Mouse (Mus musculus): ENCODE data around the gene Gar1.

Gar1 gene

DNA sequence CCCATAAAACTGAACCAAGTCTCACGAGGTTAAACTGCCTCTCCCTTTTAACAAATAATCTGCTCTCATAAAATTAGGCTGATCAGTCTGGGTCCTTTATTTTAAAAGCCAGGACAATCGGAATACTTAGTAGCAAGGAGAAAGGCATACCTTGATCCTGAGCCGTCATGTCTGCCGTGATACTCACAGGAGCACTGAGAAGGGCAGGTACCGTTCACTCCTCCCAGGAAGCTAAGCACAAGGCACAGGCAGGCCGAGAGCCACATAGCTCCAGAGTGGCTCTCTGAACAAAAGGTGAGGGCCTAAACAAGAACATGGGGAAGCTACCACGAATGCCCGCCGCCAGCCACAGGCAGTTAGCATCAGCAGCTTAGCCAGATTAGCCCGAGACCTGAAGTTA lies 27.4 kb downstream of the Gar1 start, which contains the start of gene Lrit3:
Gene Lrit3, minus strand, starts transcription at position 266 of the 400 bp plus-strand sequence.
- DNase-seq (ENCODE audit: low spot score in 2 of 2) = no peak

DNA sequence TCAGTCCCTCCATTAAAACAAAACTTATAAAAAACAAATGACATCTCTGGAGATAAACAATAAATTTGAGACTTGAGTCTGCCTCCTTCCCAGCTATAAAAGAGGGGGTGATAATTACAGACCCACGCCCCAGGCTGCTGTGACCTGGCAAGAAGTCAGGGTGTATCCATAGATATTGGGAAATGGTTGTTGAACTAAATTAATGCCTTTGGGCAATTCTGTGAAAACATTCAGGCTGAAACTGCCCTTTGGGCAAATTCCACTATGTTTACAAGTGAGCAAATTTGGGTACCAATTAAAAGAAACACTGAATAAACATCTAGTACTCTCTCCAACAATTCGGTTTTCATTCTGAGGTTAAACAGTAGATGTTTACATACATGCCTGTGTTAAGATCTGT lies 32.2 kb downstream of the Gar1 start:
- DNase-seq (ENCODE audit: low spot score in 2 of 2) = no peak

DNA sequence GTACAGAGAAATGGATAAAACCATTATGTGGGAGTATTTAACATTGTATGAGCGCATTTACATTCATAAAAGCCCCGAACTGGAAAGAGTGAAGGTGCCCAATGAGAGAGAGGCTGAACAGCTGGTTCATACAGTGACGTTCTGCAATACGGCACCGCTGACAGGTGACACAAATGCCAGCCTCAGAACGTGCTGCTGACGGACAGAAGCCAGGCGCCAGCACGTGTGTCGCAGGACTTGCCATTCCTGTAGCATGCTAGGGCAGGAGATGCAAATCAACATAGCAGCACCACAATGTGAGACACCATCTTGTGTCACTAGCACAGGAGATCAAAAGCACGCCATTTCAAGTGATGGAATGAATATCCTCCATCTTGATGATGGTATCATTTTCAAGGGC lies 32.6 kb downstream of the Gar1 start:
- no peak for DNase-seq (ENCODE audit: low spot score in 2 of 2)

DNA sequence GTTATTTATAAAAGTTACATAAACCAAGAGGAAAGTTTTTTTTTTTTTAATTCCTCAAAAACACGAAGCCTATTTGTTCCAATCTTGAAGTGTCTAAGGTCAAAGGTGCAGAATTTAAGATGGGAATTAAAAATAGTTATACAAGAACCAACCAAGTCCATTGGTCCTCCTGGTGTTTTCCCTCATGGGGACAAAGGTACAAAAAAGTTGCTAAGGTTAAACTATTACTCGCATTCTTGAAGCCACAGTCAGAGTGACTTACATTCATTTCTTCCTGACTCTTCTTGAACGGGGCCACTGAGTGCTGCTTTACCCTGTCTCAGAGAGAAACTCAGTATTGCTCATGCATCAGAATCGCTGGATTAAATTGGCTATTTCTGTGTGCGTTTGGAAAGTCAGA lies 33.9 kb downstream of the Gar1 start:
- no peak for DNase-seq (ENCODE audit: low spot score in 2 of 2)

DNA sequence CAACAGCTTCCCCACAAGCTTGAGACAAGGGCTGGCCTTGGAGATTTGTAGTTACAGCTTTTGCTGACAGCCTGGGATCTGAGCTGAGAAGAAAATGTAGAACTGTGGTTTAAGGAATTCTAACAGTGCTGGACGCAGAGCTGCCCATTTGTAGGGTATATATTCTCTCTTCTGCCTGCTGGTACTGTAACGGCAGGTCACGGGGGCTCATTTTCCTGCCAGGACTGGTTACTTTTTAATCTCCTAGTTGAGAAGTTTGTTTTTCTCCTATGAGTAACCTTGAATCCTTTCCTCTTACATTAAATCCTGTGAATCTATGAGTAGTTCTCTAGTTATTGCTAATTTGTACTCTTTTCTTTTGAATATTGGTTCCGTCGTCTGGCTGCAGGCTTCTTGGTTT lies 37.4 kb downstream of the Gar1 start:
- DNase-seq (ENCODE audit: low spot score in 2 of 2) = no peak

DNA sequence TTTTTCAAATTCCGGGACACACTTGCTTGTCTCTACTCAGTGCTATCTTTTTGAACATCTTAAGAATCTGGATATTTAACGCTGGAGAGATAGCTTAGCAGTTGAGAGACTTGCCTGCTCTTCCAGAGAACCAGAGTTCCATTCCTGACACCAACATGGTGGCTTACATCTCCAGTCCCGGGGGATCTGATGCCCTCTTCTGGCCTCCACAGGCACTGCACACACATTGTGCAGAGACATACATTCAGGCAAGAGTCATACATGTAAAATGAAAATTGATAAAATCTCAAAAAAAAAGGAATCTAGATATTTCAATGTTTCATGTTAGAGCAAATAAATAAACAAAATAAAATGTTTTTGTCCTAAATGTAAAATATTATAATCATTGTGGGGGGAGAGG lies 48.5 kb downstream of the Gar1 start:
- no peak for DNase-seq (ENCODE audit: low spot score in 2 of 2)

DNA sequence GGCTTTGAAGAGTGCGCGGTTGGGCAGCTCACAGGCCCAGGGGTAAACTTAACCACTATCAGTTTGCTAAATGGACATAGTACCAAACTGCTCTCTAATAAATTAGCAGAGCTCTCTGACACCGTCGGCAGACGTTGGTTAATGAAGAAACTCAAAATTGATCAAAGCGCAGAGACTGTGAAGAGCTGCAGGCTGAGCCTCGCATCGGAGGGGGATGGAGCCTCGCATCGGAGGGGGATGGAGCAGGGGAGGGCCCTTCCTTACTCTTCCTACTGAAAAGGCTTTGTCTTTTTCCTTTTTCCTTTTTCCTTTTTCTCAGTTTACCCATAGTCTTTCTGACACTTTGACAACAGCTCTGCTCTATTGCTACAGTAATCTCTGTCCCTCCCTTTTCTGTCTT lies 49.8 kb downstream of the Gar1 start:
- DNase-seq (ENCODE audit: low spot score in 2 of 2) = no peak

All from frontal cortex, postnatal 36 days (tissue).